28 mouse cellular contexts compared by ENCODE assay signal in the genomic region with DNA sequence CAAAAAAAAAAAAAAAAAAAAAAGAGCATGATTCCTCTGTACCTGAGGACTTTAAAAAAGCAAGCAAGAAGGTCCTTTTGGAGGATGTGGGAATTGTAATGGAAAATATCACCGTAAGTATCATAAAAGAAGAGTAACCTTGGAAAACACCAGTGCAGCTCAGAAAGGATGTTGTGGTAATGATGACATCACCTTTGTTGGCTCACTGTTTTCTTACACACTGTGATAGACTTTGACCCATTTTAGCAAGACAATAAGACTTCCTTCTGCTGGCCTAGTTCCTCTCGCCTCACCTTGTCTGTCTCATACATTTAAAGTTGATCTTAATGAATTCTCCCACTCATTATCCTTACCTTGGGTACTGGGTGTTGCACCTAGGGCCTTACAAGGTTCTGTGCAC. TPM values are rescaled to one million over a fixed set of nuclear protein-coding genes. Genes with fewer than 3 reads are reported as not detected.
DNase-seq lines count a peak whose midpoint lies in the region; ATAC-seq lines count a peak whose summit lies in the region.
"Had no signal": no experiment of that assay in that cellular context is flagged by ENCODE, and none has a peak within 500 bp of the region (broad histone marks: within the 10 kb centered on the region; RNA-seq: fewer than 3 reads in every experiment).

No protein-coding gene starts in this region.

- DNase-seq in 3T3-L1 (ENCODE audit: low read depth, low spot score) (peak; percentile 8), R1 (ENCODE audit: low read depth, low spot score) (peak; percentile 80)
- DNase-seq in CD4-positive helper T cell, adult 2 months (ENCODE audit: low read depth, low spot score) = peak; percentile 42
- no peak for DNase-seq in left cerebral cortex, adult 11 months (ENCODE audit: low spot score)
- DNase-seq: adrenal gland, adult 8-10 months; cerebellum, adult 2 months; cerebellum, postnatal 14 days; gastrocnemius, postnatal 10 days; heart, postnatal 4 days; kidney, adult 2 months; liver, postnatal 0 days; lung, postnatal 36 days; thymus, postnatal 14 days had no signal

- no peak overlapping the region for H3K4me2 ChIP-seq in hindbrain, embryonic 13.5 days
- no peak overlapping the region for H3K4me2 ChIP-seq in forebrain, embryonic 15.5 days (replicated peaks)
- H3K4me2 ChIP-seq: embryonic facial prominence, embryonic 15.5 days; forebrain, embryonic 12.5 days; hindbrain, embryonic 14.5 days; limb, embryonic 12.5 days; liver, embryonic 12.5 days; midbrain, embryonic 11.5 days; neural tube, embryonic 13.5 days had no signal

- 0 out of 2 replicates have a peak, but pooled peaks cover 3% of the 10 kb centered on the region for H3K9me3 ChIP-seq in hindbrain, embryonic 13.5 days
- no peaks in the 10 kb centered on the region for H3K9me3 ChIP-seq in forebrain, embryonic 15.5 days
- H3K9me3 ChIP-seq: embryonic facial prominence, embryonic 10.5 days; embryonic facial prominence, embryonic 15.5 days; liver, embryonic 12.5 days had no signal

- ATAC-seq in inflammation-experienced regulatory T-cells, adult 6 months = peak; percentile 95
- no peak for ATAC-seq in hindbrain, embryonic 13.5 days (ENCODE audit: low FRiP score)
- no peak for ATAC-seq in forebrain, embryonic 15.5 days (replicated peaks)
- ATAC-seq: liver, embryonic 12.5 days; liver, postnatal 0 days; Patski had no signal

- H3K36me3 ChIP-seq in hindbrain, embryonic 13.5 days = peaks cover 13% of the 10 kb centered on the region
- no peaks in the 10 kb centered on the region for H3K36me3 ChIP-seq in forebrain, embryonic 15.5 days
- H3K36me3 ChIP-seq: liver, embryonic 12.5 days had no signal

- H3K4me1 ChIP-seq in hindbrain, embryonic 13.5 days (replicated peaks) = 0 out of 2 replicates have a peak, but pooled peaks cover 6% of the 10 kb centered on the region
- no peaks in the 10 kb centered on the region for H3K4me1 ChIP-seq in forebrain, embryonic 15.5 days
- H3K4me1 ChIP-seq: embryonic facial prominence, embryonic 10.5 days; embryonic facial prominence, embryonic 15.5 days; forebrain, embryonic 12.5 days; limb, embryonic 12.5 days; liver, embryonic 12.5 days had no signal

- H3K27me3 ChIP-seq in hindbrain, embryonic 13.5 days = no peaks in the 10 kb centered on the region
- no peaks in the 10 kb centered on the region for H3K27me3 ChIP-seq in forebrain, embryonic 15.5 days
- H3K27me3 ChIP-seq: embryonic facial prominence, embryonic 15.5 days; forebrain, embryonic 12.5 days; limb, embryonic 12.5 days; liver, embryonic 12.5 days; neural tube, embryonic 13.5 days; Patski had no signal

- WGBS in hindbrain, embryonic 13.5 days = 94% methylated on average over 2 of the region's 2 CpGs
- WGBS in forebrain, embryonic 15.5 days = 91% methylated on average over 2 of the region's 2 CpGs

- H3K9ac ChIP-seq in hindbrain, embryonic 13.5 days = no peak overlapping the region
- H3K9ac ChIP-seq in forebrain, embryonic 15.5 days (replicated peaks) = no peak overlapping the region
- H3K9ac ChIP-seq: embryonic facial prominence, embryonic 15.5 days; forebrain, embryonic 12.5 days; hindbrain, embryonic 14.5 days; limb, embryonic 12.5 days; liver, embryonic 12.5 days; liver, postnatal 0 days; neural tube, embryonic 13.5 days had no signal

- no peak overlapping the region for H3K4me3 ChIP-seq in hindbrain, embryonic 13.5 days
- no peak overlapping the region for H3K4me3 ChIP-seq in forebrain, embryonic 15.5 days
- H3K4me3 ChIP-seq: embryonic facial prominence, embryonic 10.5 days; embryonic facial prominence, embryonic 15.5 days; forebrain, embryonic 12.5 days; left cerebral cortex, adult 2 months; limb, embryonic 12.5 days; liver, embryonic 12.5 days; myocyte; neural tube, embryonic 13.5 days had no signal

- no peak overlapping the region for H3K27ac ChIP-seq in hindbrain, embryonic 13.5 days
- H3K27ac ChIP-seq in forebrain, embryonic 15.5 days (replicated peaks) = no peak overlapping the region
- H3K27ac ChIP-seq: embryonic facial prominence, embryonic 10.5 days; embryonic facial prominence, embryonic 15.5 days; forebrain, embryonic 12.5 days; hindbrain, embryonic 14.5 days; kidney, postnatal 0 days; limb, embryonic 12.5 days; liver, embryonic 12.5 days; neural tube, embryonic 13.5 days had no signal

RNA-seq across cellular contexts. Expression of gene Kcnmb4, which starts 51.1 kb away (rescaled TPM):
- 1 to 10 TPM; 1.6 to 2.1 (median 1.9) TPM for polyA plus RNA-seq in inflammation-experienced regulatory T-cells, adult 6 months (2017; shearing (Covaris generic))
- 23.1 and 27.5 TPM in 2 replicates for polyA plus RNA-seq in hindbrain, embryonic 13.5 days (2015; fragmentation: Nextera tagmentation; extraction: Ambion mirVana)
- polyA plus RNA-seq in forebrain, embryonic 15.5 days (2015; fragmentation: Nextera tagmentation; extraction: Ambion mirVana) = 16.4 and 18.5 TPM in 2 replicates
- polyA plus RNA-seq: liver, postnatal 0 days had no signal
